Mouse (Mus musculus): Measurements from ENCODE around the gene Uqcr11. TPM values are rescaled to one million over a fixed set of nuclear protein-coding genes. Genes with fewer than 3 reads are reported as not detected.

Gene Uqcr11
- polyA plus RNA-seq, 1 experiment, result 1,025 TPM

DNA sequence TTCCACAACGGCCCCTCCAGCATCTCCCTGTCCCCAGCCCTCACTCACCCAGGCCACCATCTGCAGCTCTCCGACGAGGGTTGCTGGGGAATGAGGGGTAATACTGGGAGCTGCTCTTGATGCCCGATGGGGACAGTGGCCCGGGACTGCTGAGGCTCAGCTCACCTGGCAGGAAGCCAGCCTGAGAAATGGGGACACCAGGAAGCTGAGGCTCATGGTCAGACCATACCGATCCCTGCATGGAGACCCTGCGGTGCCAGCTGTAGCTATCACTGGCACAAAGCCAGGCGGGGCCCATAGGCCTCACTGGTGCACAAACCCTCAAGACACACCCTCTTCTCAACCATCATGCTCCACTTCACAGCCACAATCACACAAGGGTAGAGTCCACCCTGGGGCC, 12.8 kb upstream of the Uqcr11 start:
- Histone ChIP-seq H3ac (ENCODE audit: control insufficient read depth, insufficient read length, low read depth) (no peak overlapping the region), H3K27me3 (ENCODE audit: control insufficient read depth, insufficient read depth, insufficient read length) (no peaks in the 10 kb centered on the region), H3K79me3 (ENCODE audit: low read depth) (peaks cover 6% of the 10 kb centered on the region), H3K36me3 (ENCODE audit: control insufficient read depth, insufficient read depth) (peaks cover 85% of the 10 kb centered on the region), H3K79me2 (ENCODE audit: control insufficient read depth, insufficient read depth) (peaks cover 20% of the 10 kb centered on the region), H3K4me3 (ENCODE audit: insufficient read depth, poor library complexity, severe bottlenecking) (no peak overlapping the region)
- TF ChIP-seq FOSL1 (IDR thresholded peaks at IDR 0.05; ENCODE audit: insufficient read depth, low read length, poor library complexity, severe bottlenecking), result no peak
- no peak for TF ChIP-seq CTCF (IDR thresholded peaks at IDR 0.05; ENCODE audit: control insufficient read depth, insufficient read depth, insufficient read length)
- no peak for TF ChIP-seq USF1 (IDR thresholded peaks at IDR 0.05; ENCODE audit: low read depth)
- no peak for TF ChIP-seq CEBPB (IDR thresholded peaks at IDR 0.05; ENCODE audit: low read depth)
- no peak for TF ChIP-seq MYOG (IDR thresholded peaks at IDR 0.05; ENCODE audit: control insufficient read depth, extremely low read depth, insufficient read length)
- TF ChIP-seq MAX (IDR thresholded peaks at IDR 0.05), result no peak
- no peak for TF ChIP-seq MYOD1 (IDR thresholded peaks at IDR 0.05; ENCODE audit: control insufficient read depth, insufficient read length, low read depth)

DNA sequence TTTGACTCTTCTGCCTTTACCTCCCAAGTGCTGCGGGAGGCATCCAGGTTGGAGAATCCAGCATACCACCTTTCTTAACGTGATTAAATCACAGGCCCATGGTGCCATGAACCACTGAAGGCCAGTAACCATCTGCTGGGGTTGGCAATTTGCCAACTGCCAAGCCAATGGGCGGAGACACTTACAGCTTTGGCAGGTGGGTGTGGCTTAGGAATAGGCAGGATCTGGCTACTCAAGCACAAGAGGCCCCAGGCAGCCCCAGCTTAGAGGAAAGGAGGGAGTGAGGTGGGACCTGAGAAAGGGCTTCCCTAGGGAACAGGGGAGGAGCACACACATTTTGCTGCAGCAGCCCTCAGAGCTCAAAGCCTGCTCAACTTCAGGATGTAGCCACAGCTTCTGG, 11.7 kb upstream of the Uqcr11 start:
- H3K4me3 ChIP-seq (ENCODE audit: insufficient read depth, poor library complexity, severe bottlenecking), result no peak overlapping the region
- no peak overlapping the region for H3ac ChIP-seq (ENCODE audit: control insufficient read depth, insufficient read length, low read depth)
- TF ChIP-seq FOSL1 (IDR thresholded peaks at IDR 0.05; ENCODE audit: insufficient read depth, low read length, poor library complexity, severe bottlenecking), result no peak
- no peak for TF ChIP-seq CTCF (IDR thresholded peaks at IDR 0.05; ENCODE audit: control insufficient read depth, insufficient read depth, insufficient read length)
- TF ChIP-seq MYOG (IDR thresholded peaks at IDR 0.05; ENCODE audit: control insufficient read depth, extremely low read depth, insufficient read length), result no peak
- TF ChIP-seq MAX (IDR thresholded peaks at IDR 0.05), result no peak
- TF ChIP-seq USF1 (IDR thresholded peaks at IDR 0.05; ENCODE audit: low read depth), result no peak
- TF ChIP-seq CEBPB (IDR thresholded peaks at IDR 0.05; ENCODE audit: low read depth), result no peak
- no peak for TF ChIP-seq MYOD1 (IDR thresholded peaks at IDR 0.05; ENCODE audit: control insufficient read depth, insufficient read length, low read depth)
- H3K79me2 ChIP-seq (ENCODE audit: control insufficient read depth, insufficient read depth), result peaks cover 9% of the 10 kb centered on the region
- H3K36me3 ChIP-seq (ENCODE audit: control insufficient read depth, insufficient read depth), result peaks cover 91% of the 10 kb centered on the region
- H3K79me3 ChIP-seq (ENCODE audit: low read depth), result peaks cover 2% of the 10 kb centered on the region
- H3K27me3 ChIP-seq (ENCODE audit: control insufficient read depth, insufficient read depth, insufficient read length), result no peaks in the 10 kb centered on the region

DNA sequence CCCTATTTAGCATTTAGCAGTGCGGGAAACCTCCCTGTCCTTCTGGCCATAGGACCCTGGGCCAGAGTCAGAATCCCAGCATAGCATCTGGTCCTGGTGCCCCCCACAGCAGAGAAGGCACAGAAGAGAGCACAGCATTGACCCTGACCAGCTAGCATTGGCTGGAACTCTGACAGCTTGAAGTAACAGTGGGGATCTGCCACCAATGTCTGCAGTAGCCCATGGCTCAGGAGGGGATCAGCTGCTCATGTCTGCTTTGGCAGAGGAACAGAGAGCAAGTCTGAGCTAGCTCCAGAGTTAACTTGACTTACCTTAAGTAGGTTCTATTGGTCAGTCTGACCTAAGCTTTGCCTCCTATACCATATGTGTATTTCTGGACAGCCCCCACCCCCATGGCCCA, 11.2 kb upstream of the Uqcr11 start:
- H3K36me3 ChIP-seq (ENCODE audit: control insufficient read depth, insufficient read depth), result peaks cover 89% of the 10 kb centered on the region
- no peaks in the 10 kb centered on the region for H3K27me3 ChIP-seq (ENCODE audit: control insufficient read depth, insufficient read depth, insufficient read length)
- H3ac ChIP-seq (ENCODE audit: control insufficient read depth, insufficient read length, low read depth), result no peak overlapping the region
- H3K4me3 ChIP-seq (ENCODE audit: insufficient read depth, poor library complexity, severe bottlenecking), result no peak overlapping the region
- no peaks in the 10 kb centered on the region for H3K79me3 ChIP-seq (ENCODE audit: low read depth)
- TF ChIP-seq MAX (IDR thresholded peaks at IDR 0.05) (no peak), MYOG (IDR thresholded peaks at IDR 0.05; ENCODE audit: control insufficient read depth, extremely low read depth, insufficient read length) (no peak), CEBPB (IDR thresholded peaks at IDR 0.05; ENCODE audit: low read depth) (no peak), USF1 (IDR thresholded peaks at IDR 0.05; ENCODE audit: low read depth) (no peak), MYOD1 (IDR thresholded peaks at IDR 0.05; ENCODE audit: control insufficient read depth, insufficient read length, low read depth) (no peak), FOSL1 (IDR thresholded peaks at IDR 0.05; ENCODE audit: insufficient read depth, low read length, poor library complexity, severe bottlenecking) (no peak)
- peaks cover 4% of the 10 kb centered on the region for H3K79me2 ChIP-seq (ENCODE audit: control insufficient read depth, insufficient read depth)

- H3K27me3 ChIP-seq (ENCODE audit: control insufficient read depth, insufficient read depth, insufficient read length), result no peaks in the 10 kb centered on the region
- no peak overlapping the region for H3ac ChIP-seq (ENCODE audit: control insufficient read depth, insufficient read length, low read depth)
- no peaks in the 10 kb centered on the region for H3K79me3 ChIP-seq (ENCODE audit: low read depth)
- H3K79me2 ChIP-seq (ENCODE audit: control insufficient read depth, insufficient read depth), result no peaks in the 10 kb centered on the region
- no peak overlapping the region for H3K4me3 ChIP-seq (ENCODE audit: insufficient read depth, poor library complexity, severe bottlenecking)
- H3K36me3 ChIP-seq (ENCODE audit: control insufficient read depth, insufficient read depth), result peaks cover 89% of the 10 kb centered on the region
- TF ChIP-seq CTCF (IDR thresholded peaks at IDR 0.05; ENCODE audit: control insufficient read depth, insufficient read depth, insufficient read length) (no peak), MAX (IDR thresholded peaks at IDR 0.05) (no peak), FOSL1 (IDR thresholded peaks at IDR 0.05; ENCODE audit: insufficient read depth, low read length, poor library complexity, severe bottlenecking) (no peak)
These were observed 10.7 kb upstream of the Uqcr11 start for GRCm38 (mm10) chr10:80417371-80417770.

DNA sequence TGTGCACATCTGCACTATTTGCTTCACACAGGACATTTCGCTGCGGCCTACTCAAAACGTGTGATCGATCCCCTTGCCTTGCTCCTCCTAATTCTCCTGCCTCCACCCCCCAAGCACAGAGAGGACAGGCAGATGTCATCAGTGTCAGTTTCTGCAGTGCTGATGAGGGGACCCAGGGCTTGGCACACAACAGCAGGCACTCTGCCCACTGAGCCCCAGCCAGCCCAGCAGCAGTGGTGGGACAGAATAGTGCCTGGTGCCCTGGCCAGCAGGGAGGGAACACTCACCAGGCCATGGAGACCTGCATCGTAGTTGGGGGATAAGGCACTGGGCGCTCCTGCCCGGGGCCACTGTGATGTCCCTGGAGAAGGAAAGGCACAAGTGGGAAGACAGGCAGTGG, 8.9 kb upstream of the Uqcr11 start:
- no peak overlapping the region for H3K4me3 ChIP-seq (ENCODE audit: insufficient read depth, poor library complexity, severe bottlenecking)
- TF ChIP-seq MAX (IDR thresholded peaks at IDR 0.05) (no peak), USF1 (IDR thresholded peaks at IDR 0.05; ENCODE audit: low read depth) (no peak), CTCF (IDR thresholded peaks at IDR 0.05; ENCODE audit: control insufficient read depth, insufficient read depth, insufficient read length) (no peak), FOSL1 (IDR thresholded peaks at IDR 0.05; ENCODE audit: insufficient read depth, low read length, poor library complexity, severe bottlenecking) (no peak)
- peaks cover 93% of the 10 kb centered on the region for H3K36me3 ChIP-seq (ENCODE audit: control insufficient read depth, insufficient read depth)

DNA sequence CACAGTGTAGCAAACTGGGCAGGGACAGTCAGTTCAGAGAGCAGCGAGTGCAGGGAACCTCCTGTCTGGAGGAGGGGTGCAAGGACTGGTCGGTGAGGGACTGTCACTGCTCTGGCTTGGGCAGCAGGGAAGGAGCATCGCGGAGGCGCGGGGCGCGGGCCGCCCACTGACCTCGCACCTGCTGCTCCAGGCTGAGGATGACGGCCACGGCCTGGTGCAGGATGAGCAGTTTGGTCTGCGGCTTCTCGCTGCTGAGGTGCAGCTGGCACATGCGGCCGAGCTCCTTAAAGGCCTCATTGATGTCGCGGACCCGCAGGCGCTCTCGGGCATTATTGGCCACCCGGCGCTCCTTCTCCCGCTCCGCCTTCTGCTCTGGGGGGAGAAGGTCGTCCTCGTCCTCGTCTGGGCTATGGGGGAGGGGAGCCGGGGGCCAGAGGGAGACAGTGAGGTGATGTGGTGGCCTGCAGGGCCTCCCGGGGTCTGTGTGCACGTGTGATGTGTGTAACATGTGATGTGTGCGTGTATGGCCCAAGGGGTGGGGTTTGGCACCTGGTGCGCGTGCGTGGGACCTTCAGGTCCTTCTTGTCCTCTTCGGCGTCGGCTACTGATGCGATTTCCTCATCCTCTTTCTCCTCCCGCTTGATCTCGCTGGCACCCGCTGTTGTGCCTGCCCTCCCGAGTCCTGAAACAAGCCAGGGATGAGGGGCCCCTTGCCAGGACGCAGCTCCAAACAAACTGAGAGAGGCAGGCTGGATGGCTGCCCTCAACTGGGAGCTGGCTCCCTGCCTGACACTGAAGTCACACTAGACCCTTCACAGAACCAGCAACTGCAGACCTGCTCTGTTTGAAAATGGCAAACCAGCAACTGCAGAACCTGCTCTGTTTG, 6.3 kb upstream of the Uqcr11 start:
- Histone ChIP-seq H3K79me3 (ENCODE audit: low read depth) (no peaks in the 10 kb centered on the region), H3K4me3 (ENCODE audit: insufficient read depth, poor library complexity, severe bottlenecking) (no peak overlapping the region), H3ac (ENCODE audit: control insufficient read depth, insufficient read length, low read depth) (no peak overlapping the region), H3K36me3 (ENCODE audit: control insufficient read depth, insufficient read depth) (peaks cover 77% of the 10 kb centered on the region), H3K79me2 (ENCODE audit: control insufficient read depth, insufficient read depth) (no peaks in the 10 kb centered on the region), H3K27me3 (ENCODE audit: control insufficient read depth, insufficient read depth, insufficient read length) (no peaks in the 10 kb centered on the region)
- TF ChIP-seq FOSL1 (IDR thresholded peaks at IDR 0.05; ENCODE audit: insufficient read depth, low read length, poor library complexity, severe bottlenecking) (no peak), CEBPB (IDR thresholded peaks at IDR 0.05; ENCODE audit: low read depth) (no peak), CTCF (IDR thresholded peaks at IDR 0.05; ENCODE audit: control insufficient read depth, insufficient read depth, insufficient read length) (no peak), MAX (IDR thresholded peaks at IDR 0.05) (no peak), USF1 (IDR thresholded peaks at IDR 0.05; ENCODE audit: low read depth) (no peak), MYOD1 (IDR thresholded peaks at IDR 0.05; ENCODE audit: control insufficient read depth, insufficient read length, low read depth) (no peak), MYOG (IDR thresholded peaks at IDR 0.05; ENCODE audit: control insufficient read depth, extremely low read depth, insufficient read length) (no peak)

More for the DNA sequence above, 8.9 kb upstream of the Uqcr11 start:
- no peaks in the 10 kb centered on the region for H3K27me3 ChIP-seq (ENCODE audit: control insufficient read depth, insufficient read depth, insufficient read length)
- no peak overlapping the region for H3ac ChIP-seq (ENCODE audit: control insufficient read depth, insufficient read length, low read depth)
- no peaks in the 10 kb centered on the region for H3K79me3 ChIP-seq (ENCODE audit: low read depth)
- no peaks in the 10 kb centered on the region for H3K79me2 ChIP-seq (ENCODE audit: control insufficient read depth, insufficient read depth)

All from C2C12 (cell line).